Comparison of ENCODE assay signal across 8 mouse cellular contexts in genomic region chr13:67278314-67278713, GRCm38 (mm10). TPM values are rescaled to one million over a fixed set of nuclear protein-coding genes. Genes with fewer than 3 reads are reported as not detected.
DNase-seq lines count a peak whose midpoint lies in the region; ATAC-seq lines count a peak whose summit lies in the region.

Zfp458 (minus strand) TSS chr13:67278466.

- no peaks in the 10 kb centered on the region for H3K27me3 ChIP-seq in forebrain, embryonic 15.5 days
- no peaks in the 10 kb centered on the region for H3K27me3 ChIP-seq in forebrain, embryonic 11.5 days (ENCODE audit: control insufficient read depth, insufficient read depth, low read length)
- H3K27me3 ChIP-seq in intestine, embryonic 14.5 days (replicated peaks; ENCODE audit: control insufficient read depth, insufficient read depth, low read length): no peaks in the 10 kb centered on the region
- no peaks in the 10 kb centered on the region for H3K27me3 ChIP-seq in stomach, embryonic 15.5 days (replicated peaks)

- H3K4me1 ChIP-seq in forebrain, embryonic 15.5 days: no peaks in the 10 kb centered on the region
- no peaks in the 10 kb centered on the region for H3K4me1 ChIP-seq in forebrain, embryonic 11.5 days (replicated peaks; ENCODE audit: control insufficient read depth, insufficient read depth, low read length)
- H3K4me1 ChIP-seq in intestine, embryonic 14.5 days (replicated peaks; ENCODE audit: control insufficient read depth, insufficient read depth, low read length): no peaks in the 10 kb centered on the region
- no peaks in the 10 kb centered on the region for H3K4me1 ChIP-seq in stomach, embryonic 15.5 days

- DNase-seq in forebrain, embryonic 11.5 days (ENCODE audit: low spot score): no peak
- peak; percentile 86 for DNase-seq in ES-CJ7 (ENCODE audit: low read depth, low spot score)
- peak; percentile 56 for DNase-seq in intestine, embryonic 14.5 days (ENCODE audit: low spot score)
- peak in 1 of 2 experiments; percentile 21 for DNase-seq in left cerebral cortex, postnatal 10 days (ENCODE audit: extremely low spot score in 1 of 2, low spot score in 2 of 2)
- no peak for DNase-seq in ovary, postnatal 10 days (ENCODE audit: low spot score)
- no peak for DNase-seq in spleen, adult 18-20 months

- H3K9me3 ChIP-seq in forebrain, embryonic 15.5 days: no peaks in the 10 kb centered on the region
- no peaks in the 10 kb centered on the region for H3K9me3 ChIP-seq in forebrain, embryonic 11.5 days (ENCODE audit: control insufficient read depth, low read length)
- H3K9me3 ChIP-seq in intestine, embryonic 14.5 days (ENCODE audit: control insufficient read depth, low read length): no peaks in the 10 kb centered on the region
- H3K9me3 ChIP-seq in stomach, embryonic 15.5 days: no peaks in the 10 kb centered on the region

- peak; percentile 43; the same call in 1 of the 2 replicates for ATAC-seq in forebrain, embryonic 15.5 days (replicated peaks)
- no peak for ATAC-seq in forebrain, embryonic 11.5 days (replicated peaks; ENCODE audit: low FRiP score)
- ATAC-seq in intestine, embryonic 14.5 days (replicated peaks; ENCODE audit: low FRiP score, low TSS enrichment, low read depth): peak; percentile 70; the same call in 1 of the 2 replicates
- peak; percentile 65 for ATAC-seq in stomach, embryonic 15.5 days (ENCODE audit: insufficient read depth, low FRiP score, low read depth)

- intact Hi-C loops in left cerebral cortex, postnatal 10 days (cut with DNase I): no loop called here

- no peak within 1 kb of the TSS for H3K9ac ChIP-seq in forebrain, embryonic 15.5 days (replicated peaks)
- H3K9ac ChIP-seq in forebrain, embryonic 11.5 days (ENCODE audit: low read length): no peak within 1 kb of the TSS
- H3K9ac ChIP-seq in intestine, embryonic 14.5 days (ENCODE audit: low read length): no peak within 1 kb of the TSS
- no peak within 1 kb of the TSS for H3K9ac ChIP-seq in stomach, embryonic 15.5 days

- no peaks in the 10 kb centered on the region for H3K36me3 ChIP-seq in forebrain, embryonic 15.5 days
- no peaks in the 10 kb centered on the region for H3K36me3 ChIP-seq in forebrain, embryonic 11.5 days (ENCODE audit: control insufficient read depth, insufficient read depth, low read length)
- no peaks in the 10 kb centered on the region for H3K36me3 ChIP-seq in intestine, embryonic 14.5 days (ENCODE audit: control insufficient read depth, insufficient read depth, low read length)
- H3K36me3 ChIP-seq in stomach, embryonic 15.5 days: no peaks in the 10 kb centered on the region

- WGBS in forebrain, embryonic 15.5 days: 45% methylated on average over 7 of the region's 7 CpGs
- WGBS in forebrain, embryonic 11.5 days: 53% methylated on average over 7 of the region's 7 CpGs
- WGBS in intestine, embryonic 14.5 days: 46% methylated on average over 7 of the region's 7 CpGs
- 45% methylated on average over 7 of the region's 7 CpGs for WGBS in stomach, embryonic 15.5 days

- no peak within 1 kb of the TSS for H3K27ac ChIP-seq in forebrain, embryonic 15.5 days (replicated peaks)
- H3K27ac ChIP-seq in forebrain, embryonic 11.5 days (ENCODE audit: low read depth, low read length): no peak within 1 kb of the TSS
- H3K27ac ChIP-seq in intestine, embryonic 14.5 days (ENCODE audit: low read depth): no peak within 1 kb of the TSS
- no peak within 1 kb of the TSS for H3K27ac ChIP-seq in stomach, embryonic 15.5 days

- H3K4me2 ChIP-seq in forebrain, embryonic 15.5 days (replicated peaks): no peak within 1 kb of the TSS
- no peak within 1 kb of the TSS for H3K4me2 ChIP-seq in forebrain, embryonic 11.5 days (ENCODE audit: low read depth, low read length, severe bottlenecking)
- H3K4me2 ChIP-seq in intestine, embryonic 14.5 days (ENCODE audit: low read length): peak within 1 kb of the TSS; percentile 11; the same call in 1 of the 2 replicates
- H3K4me2 ChIP-seq in stomach, embryonic 15.5 days: no peak within 1 kb of the TSS

- H3K4me3 ChIP-seq in forebrain, embryonic 15.5 days: no peak within 1 kb of the TSS
- no peak within 1 kb of the TSS for H3K4me3 ChIP-seq in forebrain, embryonic 11.5 days (ENCODE audit: low read depth, low read length)
- no peak within 1 kb of the TSS for H3K4me3 ChIP-seq in intestine, embryonic 14.5 days (ENCODE audit: low read depth, low read length)
- H3K4me3 ChIP-seq in stomach, embryonic 15.5 days (replicated peaks): no peak within 1 kb of the TSS

RNA-seq across cellular contexts. Expression of gene Zfp458, which starts in this region (rescaled TPM):
- 5.3 and 5.8 TPM in 2 replicates for polyA plus RNA-seq in forebrain, embryonic 15.5 days (2015; fragmentation: Nextera tagmentation; extraction: Ambion mirVana)
- 1.5 and 1.9 TPM in 2 replicates for polyA plus RNA-seq in forebrain, embryonic 11.5 days (2014; fragmentation: Nextera tagmentation; extraction: Ambion mirVana)
- polyA plus RNA-seq in intestine, embryonic 14.5 days (2014; fragmentation: Nextera tagmentation; extraction: Ambion mirVana): 1.9 and 2.6 TPM in 2 replicates
- total RNA-seq in left cerebral cortex, postnatal 10 days (2021): 10 to 100 TPM; 19.8 to 20.5 TPM
- polyA plus RNA-seq in stomach, embryonic 15.5 days (2015; fragmentation: Nextera tagmentation; extraction: Ambion mirVana): 1.8 and 1.9 TPM in 2 replicates

Comparison
In these comparisons a context has a peak if more than half of its experiments do, and no peak if none do; other contexts are left out.
1. DNase-seq: peak in ES-CJ7 (single experiment) and intestine, embryonic 14.5 days (single experiment); none in forebrain, embryonic 11.5 days (single experiment), ovary, postnatal 10 days (single experiment) and spleen, adult 18-20 months (0 of 2).